Mouse (Mus musculus) brain, embryonic 14.5 days (tissue): ENCODE data around the gene Col4a4.

ENCODE experiments used
- CTCF ChIP-seq: fragments of 200-500 bp; IDR thresholded peaks from 2 replicates; pipeline ENCODE4 v1.5.1; 2012; ENCODE audit warnings: inconsistent platforms, mild to moderate bottlenecking, moderate library complexity, borderline replicate concordance; ENCODE audit not compliant: insufficient read depth, insufficient read length; ENCODE audit errors: extremely low read depth
- POLR2A ChIP-seq: fragments of 200-500 bp; IDR thresholded peaks from 2 replicates; pipeline ENCODE4 v1.6.1; 2012; ENCODE audit warnings: mild to moderate bottlenecking, inconsistent platforms, borderline replicate concordance; ENCODE audit not compliant: poor library complexity, insufficient read depth, insufficient read length, severe bottlenecking; ENCODE audit errors: extremely low read depth

- no peak for TF ChIP-seq CTCF
- TF ChIP-seq POLR2A, result no peak
Measured at GRCm38 (mm10) chr1:82545199-82545960, 41.3 kb downstream of the Col4a4 start.
